Mouse (Mus musculus) bone marrow macrophage, adult 2 months (primary cell): ENCODE results near the gene Fkbp14.

Experiments used
- CTCF ChIP-seq: IDR thresholded peaks from 2 replicates; pipeline ENCODE4 v1.5.1; 2012; ENCODE audit warnings: low read depth, mild to moderate bottlenecking, low read length, moderate library complexity
- POLR2A ChIP-seq: IDR thresholded peaks from 2 replicates; pipeline ENCODE4 v1.6.1; 2012; ENCODE audit warnings: mild to moderate bottlenecking, low read depth, low read length, borderline replicate concordance

GRCm38 (mm10) chr6:54620357-54620756, 23.2 kb upstream of the Fkbp14 start:
- TF ChIP-seq POLR2A = no peak
- TF ChIP-seq CTCF = no peak
